Mouse (Mus musculus) G1E (cell line): ENCODE results near the gene Tmc8.

Experiments
- CTCF ChIP-seq: IDR thresholded peaks from 2 replicates; pipeline ENCODE4 v1.5.1; 2012; ENCODE audit warnings: low read depth, low read length, inconsistent platforms, mixed read lengths
- GATA1 ChIP-seq: IDR thresholded peaks from 2 replicates; pipeline ENCODE4 v1.6.1; 2012; ENCODE audit warnings: borderline replicate concordance, low read length, inconsistent platforms, mixed read lengths
- GATA2 ChIP-seq: IDR thresholded peaks from 2 replicates; pipeline ENCODE4 v1.6.1; 2012; ENCODE audit warnings: low read depth, low read length, inconsistent platforms, borderline replicate concordance
- POLR2AphosphoS5 ChIP-seq: IDR thresholded peaks from 2 replicates; pipeline ENCODE4 v1.6.1; 2012; ENCODE audit warnings: low read depth, low read length, inconsistent platforms; ENCODE audit not compliant: insufficient replicate concordance

- TF ChIP-seq CTCF (no peak), GATA2 (no peak), GATA1 (no peak), POLR2AphosphoS5 (no peak)
Measured at GRCm38 (mm10) chr11:117768725-117769682, 12.9 kb upstream of the Tmc8 start.
